Mouse (Mus musculus) small intestine, adult 10 weeks (tissue): ENCODE measurements around the gene Atxn7l2. TPM values are rescaled to one million over a fixed set of nuclear protein-coding genes. Genes with fewer than 3 reads are reported as not detected.

Experiments
- polyA plus RNA-seq: library from polyadenylated mRNA; stranded (reverse); fragments of 350-450 nt; fragmentation: Illumina TruSeq; extraction: RNeasy Lipid Tissue Mini Kit (QIAGEN cat#74804); gene quantifications from one replicate; pipeline ENCODE4 v1.2.3, GENCODE M21; 2014; ENCODE audit warnings: low replicate concordance

The Atxn7l2 gene
- 2.3 TPM for polyA plus RNA-seq

DNA sequence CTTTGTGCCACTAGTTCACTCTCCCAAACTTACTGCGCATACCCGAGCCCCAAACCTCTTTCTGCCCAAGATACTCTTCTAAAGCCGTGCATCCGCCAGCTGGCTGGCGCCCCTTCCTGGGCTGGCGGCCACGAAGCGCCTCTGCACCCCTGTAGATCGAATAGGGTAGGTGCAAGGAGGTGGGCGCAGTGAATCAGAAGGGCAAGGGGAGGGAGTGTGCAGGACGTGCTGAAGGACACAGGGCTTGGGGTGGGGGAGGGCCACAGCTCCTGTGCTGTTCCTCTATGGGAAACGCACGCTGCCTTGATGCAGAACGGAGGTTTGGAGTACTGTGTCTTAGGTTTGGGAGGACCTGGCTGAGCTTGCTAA, at the start of gene Atxn7l2:
Gene Atxn7l2 (minus strand): TSS at position 164 of the 369 bp plus-strand sequence.

DNA sequence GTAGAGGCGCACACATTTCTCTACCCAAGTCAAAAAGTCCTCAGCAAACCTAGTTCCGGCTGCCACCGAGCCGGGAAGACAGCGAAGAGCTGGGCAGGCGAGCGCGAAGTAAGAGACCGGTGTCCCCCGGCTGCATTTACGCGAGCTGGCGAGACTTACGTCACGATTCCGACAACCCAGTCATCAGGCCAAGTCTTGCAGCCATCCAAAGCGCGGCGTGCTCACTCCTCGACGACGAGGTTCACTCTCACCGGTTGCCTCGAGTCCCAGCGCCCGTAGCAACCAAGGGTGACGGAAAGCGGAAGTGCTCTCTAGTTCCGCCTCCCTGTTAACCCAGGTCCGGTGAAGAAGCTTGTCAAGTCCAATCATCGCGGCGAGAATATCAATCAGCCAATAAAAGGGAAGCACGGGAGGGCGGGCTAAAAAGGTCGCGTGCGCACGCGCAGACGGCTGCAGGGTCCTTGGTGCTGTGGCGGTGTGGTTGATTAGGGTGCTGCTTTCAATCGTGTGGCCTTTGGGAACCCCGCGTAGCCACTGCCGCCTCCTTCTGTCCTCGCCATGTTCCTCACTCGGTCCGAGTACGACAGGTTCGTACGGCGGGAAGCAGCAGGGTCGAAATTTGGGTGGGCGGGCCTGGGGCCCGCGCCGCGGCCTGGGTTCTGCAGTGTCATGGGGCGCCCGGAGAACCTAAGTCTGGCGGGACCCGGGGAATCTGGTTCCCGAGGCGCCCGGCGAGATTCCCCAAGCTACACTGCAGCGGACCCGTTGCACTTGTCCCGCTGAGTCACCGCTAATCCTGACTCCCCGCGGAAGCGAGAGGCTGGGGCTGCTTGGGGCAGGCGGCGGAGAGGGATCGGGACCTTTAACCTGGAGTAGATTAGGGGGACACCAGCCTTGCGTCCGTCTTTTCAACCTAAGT, 46.2 kb upstream of the Atxn7l2 start, which contains the start of gene Psma5:
Gene Psma5 (plus strand): TSS at position 208 of the 919 bp plus-strand sequence.

DNA sequence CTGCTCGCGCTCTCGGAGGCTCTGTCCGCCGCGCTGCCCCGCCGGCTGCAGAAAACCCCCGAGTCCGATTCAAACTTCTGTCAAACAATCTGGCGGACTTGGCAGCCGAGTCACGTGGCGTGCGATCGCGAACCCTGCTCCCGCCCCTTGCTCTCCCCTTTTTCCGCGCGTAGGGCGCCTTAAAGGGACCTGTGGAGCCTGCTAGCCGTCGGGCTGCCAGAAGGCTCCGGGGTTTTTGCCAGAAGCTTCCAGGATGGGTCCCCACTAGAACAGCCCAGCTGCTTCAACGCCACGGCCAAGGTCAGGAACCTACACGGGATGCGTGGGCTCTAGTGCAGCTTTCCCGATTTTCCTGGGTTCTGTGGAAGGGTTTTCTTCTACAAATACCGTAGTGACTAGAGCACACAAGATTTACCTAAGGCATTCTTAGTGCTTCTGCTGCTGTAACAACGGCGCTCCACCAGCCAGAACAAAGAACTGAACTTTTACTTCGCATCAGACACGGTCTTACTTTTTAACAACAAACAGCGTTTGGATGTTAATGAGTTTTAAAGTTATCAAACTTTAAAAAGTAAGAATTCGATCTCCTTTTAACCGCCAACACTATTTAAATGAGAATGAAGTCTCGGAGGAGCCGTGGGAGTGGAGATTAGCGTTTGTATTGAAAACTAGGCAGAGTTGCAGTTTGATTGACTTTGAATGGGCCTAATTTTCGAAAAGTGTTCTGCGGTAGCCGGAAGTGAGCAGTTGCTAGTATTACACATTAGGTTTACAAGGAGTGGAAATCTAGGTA, 16.0 kb upstream of the Atxn7l2 start, which contains the start of gene Sypl2:
Gene Sypl2 (minus strand): TSS at position 91 of the 793 bp plus-strand sequence.

DNA sequence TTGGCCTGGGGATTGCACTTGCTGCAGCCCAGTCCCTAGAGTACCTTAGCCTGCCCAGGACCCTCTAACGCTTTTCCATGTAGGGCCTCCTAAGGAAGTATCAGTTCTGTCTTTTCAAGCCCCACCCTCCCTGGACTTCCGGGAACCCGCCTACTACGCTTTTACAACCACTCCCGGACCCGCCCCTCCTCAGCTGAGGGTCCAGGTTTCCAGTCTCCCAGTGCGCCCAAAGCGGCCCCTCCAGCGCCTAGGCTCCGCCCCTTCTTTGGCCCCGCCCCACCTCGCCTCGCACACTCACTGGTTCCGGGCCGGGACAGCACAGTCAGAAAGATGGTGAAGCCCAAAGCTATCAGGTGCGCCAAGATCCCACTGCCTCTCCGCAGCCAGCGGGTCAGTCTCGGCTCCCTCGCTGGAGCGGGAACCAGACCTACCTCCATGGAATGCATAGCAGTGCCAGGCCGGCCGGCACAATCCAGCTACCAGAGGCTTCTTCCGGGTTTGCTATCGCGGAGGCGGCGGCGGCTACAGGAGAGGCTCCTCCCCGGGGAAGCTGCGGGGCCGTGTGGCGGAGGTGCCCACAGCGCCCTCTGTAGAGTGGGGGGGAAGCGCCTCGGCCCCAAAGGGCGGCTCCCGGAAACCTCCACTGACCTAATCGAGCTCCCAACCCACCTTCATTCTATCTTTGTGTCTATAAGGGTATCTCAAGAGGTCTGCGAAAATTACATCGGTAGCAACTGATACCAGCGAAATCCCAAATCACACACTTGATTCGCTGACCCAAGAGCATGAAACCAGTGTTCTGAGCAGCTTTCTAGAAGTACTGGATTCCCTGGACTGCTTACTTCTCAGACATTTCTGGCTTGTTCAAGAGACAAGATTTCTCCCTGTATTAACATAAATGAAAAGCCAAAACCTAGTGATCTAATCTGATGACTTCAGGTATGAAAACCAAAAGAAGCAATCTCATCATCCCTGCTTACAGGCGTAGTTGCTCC, 10.1 kb downstream of the Atxn7l2 start, which contains the start of gene Cyb561d1:
Gene Cyb561d1 (minus strand): TSS at position 884 of the 995 bp plus-strand sequence.

DNA sequence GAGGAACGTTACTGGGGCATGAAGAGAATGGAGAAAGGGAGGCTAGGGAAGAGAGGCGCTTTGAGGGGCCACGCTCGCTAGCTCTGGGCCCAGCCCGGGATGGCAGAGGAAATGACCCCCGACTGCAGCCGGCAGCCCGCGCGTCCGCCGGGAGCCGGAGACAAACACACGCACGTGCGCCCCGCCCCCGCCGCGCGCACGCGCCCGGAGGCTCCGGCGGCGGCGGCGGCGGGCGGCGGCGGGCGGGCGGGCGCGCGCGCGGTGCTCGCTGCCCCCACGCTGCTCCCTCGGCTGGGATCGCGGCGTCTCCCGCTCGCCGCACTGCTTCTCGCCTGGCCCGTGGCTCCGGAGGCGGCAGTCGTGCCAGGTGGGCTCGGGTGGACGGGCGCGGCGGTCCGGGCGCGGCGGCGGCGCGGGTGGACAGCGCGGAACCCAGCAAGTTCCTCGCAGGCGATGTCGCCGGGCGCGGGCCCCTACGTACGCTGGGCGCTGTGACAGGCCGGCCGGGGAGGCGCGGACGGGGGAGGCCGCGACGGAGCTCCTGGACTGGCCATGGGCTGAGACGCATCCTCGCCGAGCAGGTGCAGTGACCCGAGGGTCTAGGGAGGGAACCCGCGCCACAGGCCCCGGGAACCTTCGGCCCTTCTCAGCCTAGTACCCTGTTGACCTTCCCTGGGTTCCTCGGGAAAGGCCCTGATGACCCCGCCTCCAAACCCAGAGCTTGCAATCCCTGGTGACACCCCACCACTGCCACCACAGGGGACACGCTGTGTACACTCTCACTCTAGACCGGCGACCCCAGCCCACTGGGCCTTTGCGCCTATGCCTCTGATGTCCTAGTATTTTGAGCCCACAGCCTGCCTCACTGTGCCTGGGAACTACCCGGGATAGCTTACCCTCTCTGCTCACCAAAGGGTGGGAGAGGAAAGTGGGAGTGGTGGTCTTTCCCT, 24.4 kb downstream of the Atxn7l2 start, which contains the start of gene Amigo1:
Gene Amigo1 (plus strand): TSS at position 238 of the 950 bp plus-strand sequence.

DNA sequence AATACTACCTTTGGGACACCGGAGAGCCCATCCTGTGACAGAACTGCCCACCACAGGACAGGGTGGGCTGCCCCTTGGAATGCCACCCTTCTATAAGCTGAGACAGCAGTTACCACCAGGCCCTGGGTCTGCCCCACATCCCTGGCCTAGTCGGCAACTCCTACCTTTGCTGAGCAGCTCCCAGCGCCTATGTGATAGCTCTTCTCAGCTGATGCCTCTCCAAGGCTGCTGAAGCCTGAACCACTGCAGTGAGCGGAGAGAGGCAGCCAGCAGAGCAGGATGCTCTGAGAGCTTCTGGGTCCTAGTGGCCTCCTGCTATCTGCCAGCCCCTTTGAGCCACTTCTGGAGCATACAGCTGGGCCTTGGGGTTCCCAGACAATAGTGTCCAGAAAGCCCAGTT, 56.1 kb downstream of the Atxn7l2 start, which contains the start of gene Gpr61:
Gene Gpr61 (minus strand): TSS at position 227 of the 400 bp plus-strand sequence.

Other genes with a start within 250 kb of the Atxn7l2 start
- 182 TPM for gene Gstm3, start 241.7 kb downstream of the Atxn7l2 start, polyA plus RNA-seq
- 49.4 TPM for gene Gstm2, start 224.5 kb downstream of the Atxn7l2 start, polyA plus RNA-seq
- 30.0 TPM for gene Gstm1, start 193.0 kb downstream of the Atxn7l2 start, polyA plus RNA-seq
- gene Gstm4, start 166.0 kb downstream of the Atxn7l2 start, polyA plus RNA-seq = 8.7 TPM
- 4.9 TPM for gene Ampd2, start 124.3 kb downstream of the Atxn7l2 start, polyA plus RNA-seq
- gene Gnat2, start 118.1 kb downstream of the Atxn7l2 start, polyA plus RNA-seq = 1.3 TPM
- gene Gnai3, start 64.8 kb downstream of the Atxn7l2 start, polyA plus RNA-seq = 363 TPM
- gene Gpr61, start 56.1 kb downstream of the Atxn7l2 start, polyA plus RNA-seq = not detected
- 4.0 TPM for gene Amigo1, start 24.6 kb downstream of the Atxn7l2 start, polyA plus RNA-seq
- 7.5 TPM for gene Cyb561d1, start 9.7 kb downstream of the Atxn7l2 start, polyA plus RNA-seq
- gene Sypl2, start 15.7 kb upstream of the Atxn7l2 start, polyA plus RNA-seq = 3.5 TPM
- 99.9 TPM for gene Psma5, start 46.0 kb upstream of the Atxn7l2 start, polyA plus RNA-seq
- 34.5 TPM for gene Sort1, start 73.1 kb upstream of the Atxn7l2 start, polyA plus RNA-seq
- not detected for gene Mybphl, start 154.0 kb upstream of the Atxn7l2 start, polyA plus RNA-seq
- gene Psrc1, start 172.9 kb upstream of the Atxn7l2 start, polyA plus RNA-seq = not detected
- 0.15 TPM for gene Celsr2, start 204.6 kb upstream of the Atxn7l2 start, polyA plus RNA-seq
- gene Sars, start 234.3 kb upstream of the Atxn7l2 start, polyA plus RNA-seq = 6.9 TPM